Mouse (Mus musculus): ENCODE measurements around the gene Tnrc18.

DNA sequence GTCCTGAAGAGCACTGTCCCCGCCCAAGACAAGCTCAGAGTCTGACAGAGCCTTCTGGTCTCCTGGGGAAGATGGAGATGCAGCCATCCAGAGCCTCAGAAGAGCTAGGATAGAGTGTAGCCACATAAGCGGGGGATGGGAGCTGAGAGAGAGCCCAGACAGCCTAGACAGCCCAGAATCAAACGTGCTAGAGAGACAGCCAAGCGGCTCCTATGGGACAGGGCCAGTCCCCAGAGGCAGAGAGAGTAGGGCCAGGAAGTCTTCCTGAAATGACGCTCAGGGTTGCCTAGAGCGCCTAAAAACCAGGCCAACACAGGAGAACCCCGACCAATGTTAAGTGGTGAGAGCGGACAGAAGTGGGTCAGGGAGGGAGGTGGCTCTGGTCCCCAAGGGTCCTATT is 39.3 kb downstream of the Tnrc18 start:
- no peak for TF ChIP-seq TAL1 (IDR thresholded peaks at IDR 0.05; ENCODE audit: low read length)
- TF ChIP-seq GATA1 (IDR thresholded peaks at IDR 0.05; ENCODE audit: low read length), result no peak

Data from erythroblast, embryonic 14.5 days (primary cell).